Mouse (Mus musculus) erythroid progenitor cell, adult 5-6 weeks (primary cell): ENCODE results near the gene Myl3. TPM values are rescaled to one million over a fixed set of nuclear protein-coding genes. Genes with fewer than 3 reads are reported as not detected.

ENCODE experiments used
- ATAC-seq: replicated peaks from 2 replicates; pipeline ENCODE4 v1.8.0; 2016; ENCODE audit warnings: moderate number of reproducible peaks, mild to moderate bottlenecking, moderate TSS enrichment, inconsistent platforms; ENCODE audit not compliant: poor library complexity, low FRiP score, severe bottlenecking
- total RNA-seq, 2 experiments: library from RNA; stranded (forward) in 1 of 2; stranded (reverse) in 1 of 2; fragments of 150-400 nt in 1 of 2; fragments of 186-747, 209-891 nt in 1 of 2; gene quantifications; 2 replicates each; pipeline versions ENCODE4 v1.2.3 to v1.2.4; 2015 to 2017; ENCODE audit warnings: low replicate concordance in 2 of 2

Gene Myl3
- total RNA-seq, 2 experiments from 2014 or later: not detected

DNA sequence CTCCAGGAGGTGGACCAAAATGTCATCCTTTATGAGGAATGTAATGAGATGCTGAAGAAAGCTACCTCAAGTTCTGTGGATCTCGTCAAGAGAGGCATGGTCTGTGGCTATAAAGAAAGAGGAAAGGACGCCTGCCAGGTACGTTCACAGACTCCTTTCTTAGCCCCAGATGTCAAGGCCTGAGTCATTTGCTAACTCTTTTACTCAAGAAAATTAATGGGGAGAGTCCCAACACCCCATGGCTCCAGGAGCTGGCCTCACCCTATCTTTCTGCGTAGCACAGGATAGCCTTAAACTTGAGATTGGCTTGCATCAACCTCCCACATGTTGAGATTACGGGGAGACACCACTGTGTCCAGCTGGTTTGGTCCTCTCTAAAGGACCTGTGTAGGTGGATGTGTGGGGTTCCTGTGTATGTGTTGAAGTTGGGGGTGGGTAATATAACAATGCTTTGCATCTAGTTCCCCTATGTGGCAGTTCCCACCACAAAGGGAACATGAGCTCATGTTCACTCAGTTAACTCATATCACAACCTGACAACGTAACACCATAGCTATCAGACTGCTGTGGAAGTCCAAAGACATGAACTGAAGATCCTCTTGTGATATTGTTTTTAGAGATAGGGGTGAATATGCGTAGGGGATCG is 59.3 kb downstream of the Myl3 start:
- no peak for ATAC-seq

- no peak for ATAC-seq
Observed at GRCm38 (mm10) chr9:110803294-110803693, 61.6 kb downstream of the Myl3 start.

DNA sequence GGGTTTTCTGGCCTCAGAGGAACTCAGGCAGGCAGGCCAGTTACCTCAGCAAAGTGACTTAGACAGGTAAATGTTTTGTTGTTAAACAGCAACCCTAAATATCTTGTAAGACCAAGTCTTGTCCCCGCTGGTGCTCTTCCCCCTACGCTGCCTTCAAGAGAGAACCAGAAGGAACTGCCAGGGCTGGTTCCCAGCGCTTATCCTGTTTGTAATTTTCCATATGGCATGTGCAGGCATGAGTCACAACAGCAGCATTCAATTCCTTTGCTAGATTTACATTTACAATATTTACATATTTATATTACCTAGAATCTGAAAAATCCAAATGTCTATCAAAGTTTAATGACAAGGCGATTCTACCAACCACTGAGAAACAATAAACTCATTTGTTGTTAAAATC is 68.4 kb downstream of the Myl3 start:
- ATAC-seq: no peak

GRCm38 (mm10) chr9:110813789-110814188 is 72.1 kb downstream of the Myl3 start, which contains the start of gene Prss44:
Gene Prss44, plus strand, starts transcription at chr9:110813994.
- ATAC-seq: no peak

Other genes with a start within 250 kb of the Myl3 start
- gene Setd2, start 209.3 kb upstream of the Myl3 start, total RNA-seq (2015; ENCODE audit: low replicate concordance): 157 and 174 TPM in 2 replicates
- gene Setd2, start 209.3 kb upstream of the Myl3 start, total RNA-seq (2017; ENCODE audit: low replicate concordance): 279 and 283 TPM in 2 replicates
- gene Nradd, start 117.4 kb upstream of the Myl3 start, total RNA-seq (2015; ENCODE audit: low replicate concordance): 2.2 TPM in 1 of 2 replicates, not detected in the other
- gene Nradd, start 117.4 kb upstream of the Myl3 start, total RNA-seq (2017; ENCODE audit: low replicate concordance): 1.3 TPM in 1 of 2 replicates, not detected in the other
- 9.4 and 16.3 TPM in 2 replicates for gene Nbeal2, start 87.7 kb upstream of the Myl3 start, total RNA-seq (2015; ENCODE audit: low replicate concordance)
- gene Nbeal2, start 87.7 kb upstream of the Myl3 start, total RNA-seq (2017; ENCODE audit: low replicate concordance): 1.4 and 10.1 TPM in 2 replicates
- gene Ccdc12, start 85.4 kb upstream of the Myl3 start, total RNA-seq (2015; ENCODE audit: low replicate concordance): 59.8 and 67.1 TPM in 2 replicates
- 32.8 and 34.5 TPM in 2 replicates for gene Ccdc12, start 85.4 kb upstream of the Myl3 start, total RNA-seq (2017; ENCODE audit: low replicate concordance)
- gene Pth1r, start 5.3 kb downstream of the Myl3 start, total RNA-seq (2015; ENCODE audit: low replicate concordance): 1.3 TPM in 1 of 2 replicates, not detected in the other
- gene Pth1r, start 5.3 kb downstream of the Myl3 start, total RNA-seq (2017; ENCODE audit: low replicate concordance): 0.77 TPM in 1 of 2 replicates, not detected in the other
- gene Prss42, start 56.3 kb downstream of the Myl3 start, total RNA-seq (2015; ENCODE audit: low replicate concordance): not detected in 2 replicates
- gene Prss42, start 56.3 kb downstream of the Myl3 start, total RNA-seq (2017; ENCODE audit: low replicate concordance): not detected in 2 replicates
- not detected in 2 replicates for gene Prss44, start 72.1 kb downstream of the Myl3 start, total RNA-seq (2015; ENCODE audit: low replicate concordance)
- not detected in 2 replicates for gene Prss44, start 72.1 kb downstream of the Myl3 start, total RNA-seq (2017; ENCODE audit: low replicate concordance)
- not detected in 2 replicates for gene Prss43, start 84.8 kb downstream of the Myl3 start, total RNA-seq (2015; ENCODE audit: low replicate concordance)
- not detected in 2 replicates for gene Prss43, start 84.8 kb downstream of the Myl3 start, total RNA-seq (2017; ENCODE audit: low replicate concordance)
- not detected in 2 replicates for gene Prss45, start 92.7 kb downstream of the Myl3 start, total RNA-seq (2015; ENCODE audit: low replicate concordance)
- not detected in 2 replicates for gene Prss45, start 92.7 kb downstream of the Myl3 start, total RNA-seq (2017; ENCODE audit: low replicate concordance)
- gene Prss46, start 102.6 kb downstream of the Myl3 start, total RNA-seq (2015; ENCODE audit: low replicate concordance): not detected in 2 replicates
- not detected in 2 replicates for gene Prss46, start 102.6 kb downstream of the Myl3 start, total RNA-seq (2017; ENCODE audit: low replicate concordance)
- not detected in 2 replicates for gene Prss50, start 116.1 kb downstream of the Myl3 start, total RNA-seq (2015; ENCODE audit: low replicate concordance)
- not detected in 2 replicates for gene Prss50, start 116.1 kb downstream of the Myl3 start, total RNA-seq (2017; ENCODE audit: low replicate concordance)
- gene Als2cl, start 138.0 kb downstream of the Myl3 start, total RNA-seq (2015; ENCODE audit: low replicate concordance): 0.36 TPM in 1 of 2 replicates, not detected in the other
- gene Als2cl, start 138.0 kb downstream of the Myl3 start, total RNA-seq (2017; ENCODE audit: low replicate concordance): 0.26 TPM in 1 of 2 replicates, not detected in the other
- gene Tmie, start 138.3 kb downstream of the Myl3 start, total RNA-seq (2015; ENCODE audit: low replicate concordance): not detected in 2 replicates
- gene Tmie, start 138.3 kb downstream of the Myl3 start, total RNA-seq (2017; ENCODE audit: low replicate concordance): not detected in 2 replicates
- gene Fam240a, start 175.0 kb downstream of the Myl3 start, total RNA-seq (2015; ENCODE audit: low replicate concordance): not detected in 2 replicates
- not detected in 2 replicates for gene Fam240a, start 175.0 kb downstream of the Myl3 start, total RNA-seq (2017; ENCODE audit: low replicate concordance)
- not detected in 2 replicates for gene Tdgf1, start 204.3 kb downstream of the Myl3 start, total RNA-seq (2015; ENCODE audit: low replicate concordance)
- gene Tdgf1, start 204.3 kb downstream of the Myl3 start, total RNA-seq (2017; ENCODE audit: low replicate concordance): not detected in 2 replicates
- gene Lrrc2, start 209.7 kb downstream of the Myl3 start, total RNA-seq (2015; ENCODE audit: low replicate concordance): 0.72 TPM in 1 of 2 replicates, not detected in the other
- not detected in 2 replicates for gene Lrrc2, start 209.7 kb downstream of the Myl3 start, total RNA-seq (2017; ENCODE audit: low replicate concordance)
- gene Rtp3, start 248.7 kb downstream of the Myl3 start, total RNA-seq (2015; ENCODE audit: low replicate concordance): not detected in 2 replicates
- gene Rtp3, start 248.7 kb downstream of the Myl3 start, total RNA-seq (2017; ENCODE audit: low replicate concordance): not detected in 2 replicates